Mouse (Mus musculus) mature B cell (primary cell): ENCODE measurements around the gene Adcyap1r1.

ENCODE experiments used
- in situ Hi-C: fragments of 300-500 bp; cut with MboI; formaldehyde crosslinking; loops from 2 replicates; pipeline ENCODE4 v1.14.3; 2019

Adcyap1r1 gene

DNA sequence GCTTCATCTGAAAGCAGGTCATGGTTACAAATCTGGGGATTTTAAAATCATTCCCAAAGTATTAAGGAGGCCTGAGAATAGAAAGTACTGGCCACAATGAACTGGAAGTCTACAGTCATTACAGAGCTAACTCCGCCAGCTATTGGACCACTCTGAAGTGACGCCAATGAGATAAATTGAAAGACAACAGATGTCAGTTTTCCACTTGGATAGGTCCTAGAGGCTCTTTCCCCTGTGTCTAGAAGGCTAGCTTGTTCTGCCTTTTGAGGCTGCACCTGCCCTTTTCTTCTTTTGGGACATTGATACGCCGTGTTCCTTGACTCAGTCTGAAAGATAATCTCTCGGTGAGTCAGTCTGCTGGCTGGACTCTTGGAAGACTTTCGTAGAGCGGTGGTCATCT, 50.5 kb downstream of the Adcyap1r1 start:
- in situ Hi-C loops: no loop called here

DNA sequence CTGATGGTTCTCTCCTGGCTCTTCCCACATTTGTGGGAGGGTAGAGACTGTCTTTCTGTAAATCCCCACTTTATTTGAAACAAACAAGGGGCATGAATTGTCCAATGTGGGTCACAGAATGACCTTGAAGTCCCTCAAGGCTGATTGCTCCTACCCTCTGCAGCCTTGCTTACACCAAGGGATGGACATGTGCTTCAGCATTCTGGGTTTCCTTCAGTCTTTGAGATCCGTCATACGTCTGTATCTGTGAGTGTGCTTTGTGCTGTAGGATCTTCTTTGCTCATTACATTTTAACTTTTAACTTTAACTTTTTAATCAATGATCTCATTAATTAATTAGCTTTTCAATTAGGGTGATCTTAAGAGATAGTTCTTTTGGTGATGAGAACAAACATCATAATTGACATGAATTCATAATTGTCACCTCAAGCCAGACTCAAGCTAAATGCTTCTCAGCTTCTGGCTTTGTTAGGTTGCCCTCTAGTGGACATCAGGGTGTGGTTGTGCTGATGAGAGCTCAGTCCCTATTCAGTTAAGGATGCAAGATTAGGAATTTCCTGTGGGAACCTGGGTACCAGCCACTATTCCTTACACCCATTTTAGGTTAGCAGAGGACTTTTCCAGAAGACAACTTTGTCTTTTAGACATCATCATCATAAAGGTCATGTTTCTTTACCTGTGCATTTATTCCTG, 53.2 kb downstream of the Adcyap1r1 start:
- in situ Hi-C loops: no loop called here

DNA sequence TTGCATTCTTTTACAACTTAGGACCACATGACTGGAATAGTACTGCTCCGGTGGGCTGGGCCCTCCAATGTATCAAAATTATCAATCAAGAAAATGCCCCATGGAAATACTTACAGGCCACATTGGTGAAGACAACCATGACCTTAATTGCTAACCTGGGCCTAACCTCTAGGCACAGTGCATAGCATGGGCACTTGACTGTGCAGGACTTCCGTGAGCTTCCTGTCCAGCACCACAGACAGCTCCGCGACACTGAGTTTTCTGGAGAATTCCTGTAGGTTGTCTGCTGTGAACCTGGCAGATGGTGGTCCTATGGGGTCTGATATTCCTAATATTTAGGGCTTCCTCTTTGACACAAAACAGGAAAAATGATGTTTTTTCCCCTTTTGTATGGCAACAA, 54.7 kb downstream of the Adcyap1r1 start:
- in situ Hi-C loops: no loop called here

DNA sequence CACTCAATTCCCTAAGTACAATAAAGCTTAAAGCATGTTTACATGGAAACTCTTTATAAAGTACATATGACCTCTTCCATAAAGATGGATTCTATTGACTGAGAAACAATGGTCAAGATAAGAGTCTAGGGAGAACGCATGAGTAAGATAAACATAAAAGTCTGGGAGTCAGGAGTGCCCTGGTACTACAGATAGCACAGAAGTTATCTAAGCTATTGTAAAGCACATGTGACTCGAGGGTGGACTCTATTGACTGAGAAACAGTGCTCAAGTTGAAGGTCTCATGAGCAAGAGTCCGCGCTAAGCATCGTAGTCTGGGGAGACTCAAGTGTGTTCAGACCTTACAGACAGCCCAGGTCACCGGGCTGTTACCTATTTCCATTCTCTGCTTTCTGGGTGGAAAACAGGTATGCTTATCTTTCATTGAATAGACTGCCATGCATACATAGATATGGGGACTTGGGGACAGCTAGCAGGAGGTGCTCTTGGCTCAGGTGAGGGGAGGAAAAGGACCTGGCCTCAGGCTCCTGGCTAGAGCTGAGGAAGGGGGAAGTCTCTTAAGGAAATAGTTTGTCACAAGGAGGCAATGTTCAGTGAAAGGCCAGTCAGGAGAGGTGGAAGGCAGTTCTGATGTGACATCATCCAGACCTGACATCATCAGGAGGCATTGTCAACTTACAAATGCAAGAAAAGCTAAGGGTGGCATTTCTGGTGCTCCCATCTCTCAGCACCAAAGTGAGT, 57.5 kb downstream of the Adcyap1r1 start:
- in situ Hi-C loops: no loop called here

DNA sequence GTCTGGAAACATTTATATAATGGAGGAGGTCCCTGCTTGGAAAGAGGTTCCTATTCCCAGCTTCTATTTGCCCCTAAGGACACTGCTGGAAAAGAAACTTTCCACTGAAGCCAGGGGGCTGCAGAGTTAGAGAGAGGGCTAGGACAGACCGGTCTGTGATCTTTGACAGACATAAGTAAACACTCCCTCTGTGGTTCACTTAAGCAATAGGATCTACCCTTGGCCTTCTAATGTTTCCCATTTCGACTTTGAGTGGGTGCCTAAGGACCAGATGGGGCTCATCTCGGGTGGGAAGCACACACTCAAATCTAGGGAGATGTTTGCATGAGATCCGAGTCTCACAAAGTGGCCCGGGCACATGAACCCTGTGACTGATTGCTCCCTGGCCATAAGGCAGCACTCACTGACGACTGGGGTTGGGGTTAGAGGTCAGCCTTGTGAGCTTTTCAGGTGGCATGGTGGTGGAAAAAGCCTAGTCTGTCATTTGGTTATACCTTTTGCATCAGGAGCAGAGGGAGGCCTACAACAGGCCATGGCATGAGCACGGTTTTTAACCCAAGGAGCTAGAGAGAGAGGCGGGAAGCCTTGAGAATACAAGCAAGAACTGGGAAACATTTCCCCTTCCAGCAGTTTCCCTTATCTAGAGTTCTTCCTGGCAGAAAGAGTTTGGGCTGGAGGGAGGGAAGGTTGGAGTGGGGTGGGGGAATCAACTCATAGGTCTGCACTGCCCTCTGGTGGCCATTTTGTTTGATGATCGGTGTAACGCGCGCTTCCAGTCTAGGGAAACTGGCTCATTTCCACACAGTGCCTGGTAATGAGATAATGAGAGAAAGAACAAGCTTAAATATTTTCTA, 59.7 kb downstream of the Adcyap1r1 start:
- in situ Hi-C loops: no loop called here

DNA sequence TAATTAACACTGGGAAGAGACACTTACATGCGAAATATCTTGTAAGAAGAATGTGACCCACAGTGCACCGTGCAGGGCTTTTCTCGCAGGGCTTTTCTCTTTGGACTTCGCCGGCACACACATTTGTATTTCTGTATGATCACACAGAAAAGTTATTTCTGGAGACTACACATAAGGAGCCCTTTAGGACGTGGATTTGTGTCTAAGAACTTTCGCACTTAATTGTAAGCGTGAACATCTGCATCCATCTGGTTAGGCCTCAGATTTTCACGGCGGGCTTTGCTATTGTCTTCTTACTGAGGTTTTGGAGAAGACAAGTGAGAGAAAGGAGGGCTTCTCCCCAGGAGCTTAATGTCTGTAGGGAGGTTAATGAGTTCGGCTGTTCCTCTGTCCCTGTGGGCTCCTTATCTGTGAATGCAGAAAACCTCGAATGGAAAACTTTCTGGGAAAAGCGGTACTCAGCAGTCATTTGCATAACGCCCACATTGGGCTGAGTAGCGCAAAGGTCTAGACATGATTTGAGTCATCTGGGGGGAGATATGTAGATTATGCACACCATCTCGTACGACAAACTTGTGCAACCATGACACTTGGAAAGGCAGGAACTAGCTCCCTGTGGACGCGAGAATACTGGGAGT, 60.4 kb downstream of the Adcyap1r1 start:
- in situ Hi-C loops: no loop called here

DNA sequence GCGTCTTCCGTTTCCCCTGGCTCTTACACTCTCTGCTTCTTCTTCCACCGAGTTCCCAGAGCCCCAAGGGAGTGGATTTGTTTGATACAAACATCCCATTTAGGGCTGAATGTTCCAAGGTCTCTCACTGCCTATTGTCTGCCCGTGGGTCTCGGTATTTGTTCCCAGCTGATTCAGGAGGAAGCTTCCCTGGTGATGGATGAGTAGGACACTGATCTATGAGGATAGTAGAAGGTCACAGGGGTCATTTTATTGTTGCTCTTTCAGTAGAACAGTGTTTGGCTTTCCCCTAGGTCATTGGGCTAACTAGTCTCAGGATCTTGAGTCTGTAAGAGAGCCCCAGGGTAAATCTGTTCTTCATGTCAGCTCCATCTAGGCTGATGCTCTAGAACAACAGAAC, 61.7 kb downstream of the Adcyap1r1 start:
- in situ Hi-C loops: no loop called here

DNA sequence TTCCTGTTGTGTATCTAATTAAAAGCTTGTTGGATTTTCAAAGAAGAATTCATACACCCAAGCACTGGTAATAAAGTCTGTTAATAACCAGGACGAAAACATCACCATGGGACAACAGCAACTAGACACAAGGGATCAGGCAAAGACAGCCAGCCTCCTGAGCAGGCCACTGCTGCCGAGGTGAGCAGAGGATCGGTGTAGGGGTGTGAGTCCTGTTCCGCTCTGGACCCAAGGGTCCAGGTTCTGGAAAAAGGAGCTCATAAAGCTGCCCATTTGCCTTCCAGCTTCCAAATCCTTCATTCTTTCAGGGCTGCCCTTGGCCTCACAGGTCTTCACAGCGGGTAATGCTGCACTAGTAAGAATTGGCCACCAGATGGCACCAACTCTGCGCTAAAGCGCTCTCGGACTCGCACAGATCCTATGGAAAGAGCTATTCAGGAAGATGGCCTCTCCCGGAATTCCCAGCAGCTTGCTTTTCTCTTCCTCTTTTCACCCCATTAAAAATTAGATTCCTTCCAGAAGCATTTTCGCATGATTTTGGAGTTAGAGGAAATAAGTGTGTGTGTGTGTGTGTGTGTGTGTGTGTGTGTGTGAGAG, 67.9 kb downstream of the Adcyap1r1 start:
- in situ Hi-C loops: no loop called here

DNA sequence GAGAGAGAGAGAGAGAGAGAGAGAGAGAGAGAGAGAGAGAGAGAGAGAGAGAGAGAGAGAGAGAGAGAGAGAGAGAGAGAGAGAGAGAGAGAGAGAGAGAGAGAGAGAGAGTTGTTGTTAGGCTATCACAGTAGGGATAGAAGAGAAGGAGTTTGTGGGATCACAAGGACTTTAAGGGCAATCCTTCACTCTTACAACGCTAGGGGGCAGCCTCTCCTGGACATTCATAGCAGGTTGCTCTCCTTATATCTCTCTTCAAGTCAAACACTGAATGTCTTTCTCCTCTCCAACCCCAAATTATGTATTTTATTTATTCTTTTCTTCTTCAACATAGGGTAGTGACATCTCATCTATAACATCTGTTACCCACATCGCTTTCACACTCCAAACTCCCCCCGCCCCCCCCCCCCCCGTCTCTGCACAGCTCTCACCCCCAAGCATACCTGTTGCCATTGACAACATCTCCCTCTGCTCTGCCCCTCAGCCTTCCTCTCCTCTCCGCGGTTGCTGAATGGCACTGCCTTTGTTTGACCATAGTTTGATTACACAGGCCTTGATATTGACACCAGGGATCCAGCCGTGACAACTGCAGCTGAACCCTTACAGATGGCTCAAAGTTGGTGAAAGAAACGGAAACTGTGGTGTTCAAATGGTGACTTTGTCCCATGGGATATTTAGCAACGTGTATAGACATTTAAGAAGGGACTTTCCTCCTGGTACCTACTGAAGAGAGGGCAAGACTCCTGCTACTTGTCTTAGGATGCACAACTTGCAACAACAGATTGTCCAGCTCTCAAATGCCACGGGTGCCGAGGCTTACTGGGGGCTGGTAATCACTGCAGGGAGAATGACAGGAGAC, 68.7 kb downstream of the Adcyap1r1 start:
- in situ Hi-C loops: no loop called here

DNA sequence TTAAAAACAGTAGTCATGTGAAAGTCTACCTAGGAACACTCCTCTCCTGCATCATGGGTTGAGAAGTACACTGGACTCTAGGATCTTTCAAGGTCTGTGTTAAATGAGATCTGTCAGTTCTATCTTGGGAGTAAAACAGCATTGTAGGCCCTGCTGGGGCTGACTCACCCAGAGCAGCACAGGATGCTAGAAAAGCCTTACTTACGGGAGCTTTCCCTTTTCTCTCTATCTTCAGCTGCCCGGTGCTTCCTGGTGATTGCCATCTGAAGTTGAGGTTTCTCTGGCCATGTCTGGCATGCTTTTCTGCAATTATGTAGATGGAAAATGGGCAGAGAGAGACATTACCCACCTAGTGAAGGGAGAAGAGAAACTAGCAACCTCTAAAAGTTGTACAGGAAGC, 84.7 kb downstream of the Adcyap1r1 start:
- in situ Hi-C loops: no loop called here

DNA sequence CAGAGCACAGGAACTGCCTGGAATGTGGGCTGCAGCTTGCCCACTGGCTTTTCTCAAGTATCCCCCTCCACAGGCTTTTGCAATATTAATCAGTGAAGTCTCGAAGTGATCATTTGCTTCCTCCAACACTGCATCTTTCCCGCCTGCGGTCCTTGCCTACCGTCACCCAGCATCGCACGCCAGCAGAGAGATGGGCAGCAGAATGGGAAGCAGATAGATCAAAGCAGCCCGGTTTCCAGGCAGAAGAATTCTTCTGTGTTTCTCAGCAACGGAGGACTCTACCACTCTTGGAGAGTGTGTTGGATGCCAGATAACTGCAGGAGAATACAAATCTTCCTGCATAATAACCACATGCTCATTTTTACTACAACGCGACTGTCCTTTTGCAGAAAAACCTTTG, 87.4 kb downstream of the Adcyap1r1 start:
- in situ Hi-C loops: no loop called here

DNA sequence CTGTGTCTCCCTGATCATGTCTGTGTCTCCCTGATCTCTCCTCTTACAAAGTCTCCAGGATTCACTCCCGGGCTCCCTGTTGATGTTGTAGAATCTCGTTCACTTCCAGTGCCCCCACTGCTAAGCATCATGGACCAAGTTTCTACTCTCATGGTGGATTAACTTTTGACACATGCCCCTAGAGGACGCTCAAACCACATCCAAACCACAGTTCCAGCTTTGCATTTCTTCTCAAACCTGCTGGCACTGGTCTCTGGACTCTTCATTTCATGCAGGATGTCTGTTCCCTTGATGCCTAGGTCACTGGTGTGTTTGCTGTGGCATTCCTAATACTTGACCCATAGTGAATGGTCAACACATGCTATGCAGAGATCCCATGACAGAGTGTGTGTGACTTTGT, 90.6 kb downstream of the Adcyap1r1 start:
- in situ Hi-C loops: no loop called here

DNA sequence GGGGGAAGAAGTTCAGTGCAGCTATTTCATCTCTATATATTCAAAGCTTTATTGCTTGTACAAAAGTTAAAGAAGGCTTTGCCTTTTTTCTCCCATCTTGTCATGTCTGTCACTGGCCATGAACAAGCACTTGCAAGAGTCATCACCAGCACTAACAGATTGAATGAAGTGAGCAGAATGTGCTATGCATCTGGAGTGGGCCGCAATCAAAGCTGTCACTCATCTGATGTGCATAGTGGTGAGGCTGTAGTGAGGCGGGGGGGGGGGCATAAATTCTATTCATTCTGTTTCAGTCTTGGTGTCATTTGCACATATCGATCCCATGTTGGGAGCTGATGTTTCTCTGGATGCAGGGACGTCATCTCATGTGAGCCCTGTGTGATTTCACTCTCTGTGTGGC, 91.6 kb downstream of the Adcyap1r1 start:
- in situ Hi-C loops: no loop called here

DNA sequence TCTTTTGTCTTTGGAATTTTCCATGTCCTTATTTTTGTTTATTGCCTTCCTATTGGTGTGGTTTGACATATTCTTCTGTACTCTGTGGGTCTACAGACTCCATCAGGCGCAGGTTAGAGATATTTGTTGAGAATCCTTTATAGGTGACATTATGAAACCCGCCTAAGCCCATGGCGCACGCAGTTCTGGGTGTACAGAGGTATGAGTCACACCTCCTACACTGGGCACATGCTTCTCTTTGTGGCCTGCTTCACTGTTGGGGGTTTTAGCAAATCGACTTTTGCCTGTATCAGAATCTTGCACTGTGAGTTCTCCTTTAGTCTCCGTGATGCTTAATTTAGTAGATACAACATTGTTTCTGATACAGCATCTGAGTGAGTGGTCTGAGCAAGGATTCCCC, 97.4 kb downstream of the Adcyap1r1 start:
- in situ Hi-C loops: no loop called here

DNA sequence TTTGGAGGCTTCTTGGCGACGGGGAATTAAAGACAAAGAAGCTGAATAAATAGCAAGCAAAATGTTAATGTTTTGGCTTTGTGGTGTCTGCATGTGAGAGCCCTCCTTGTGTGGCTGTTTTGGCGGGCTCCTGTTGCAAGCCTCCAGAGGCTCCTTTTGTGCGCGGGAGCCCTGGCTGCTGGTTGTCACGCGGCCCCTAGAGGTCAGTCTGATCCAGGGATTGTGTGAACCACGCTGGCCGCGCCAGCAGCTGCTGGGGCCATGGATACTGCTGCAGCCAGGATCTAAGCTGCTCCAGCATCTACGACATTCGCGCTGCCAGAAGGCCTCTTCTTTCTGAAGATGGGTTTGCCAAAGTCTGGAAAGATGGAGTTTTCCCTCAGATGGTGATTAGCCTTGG, 99.1 kb downstream of the Adcyap1r1 start:
- in situ Hi-C loops: no loop called here
